Mouse (Mus musculus) right cerebral cortex, postnatal 4 days (tissue): ENCODE data around the gene BC029722.
"Not testable (repeated sequence)": the region's sequence is repeated elsewhere in the genome, so short reads cannot be mapped to it uniquely, and the experiment has no call there.

Experiments
- DNase-seq: peaks from one replicate; pipeline ENCODE4 v3.0.0-alpha.2; 2022

Gene BC029722

GRCm38 (mm10) chr2:155819392-155819448 is at the start of gene BC029722:
Gene BC029722 (minus strand): TSS chr2:155819426.
- DNase-seq: no peak

- DNase-seq: no peak
Observed at GRCm38 (mm10) chr2:155868320-155868719, 49.1 kb upstream of the BC029722 start.

- DNase-seq: no peak
Observed at GRCm38 (mm10) chr2:155863301-155863867, 44.2 kb upstream of the BC029722 start.

- peak; percentile 25 for DNase-seq
Observed at GRCm38 (mm10) chr2:155862573-155863300, 43.5 kb upstream of the BC029722 start.

GRCm38 (mm10) chr2:155861581-155861980 is 42.4 kb upstream of the BC029722 start:
- no peak for DNase-seq

GRCm38 (mm10) chr2:155860102-155860501 is 40.9 kb upstream of the BC029722 start:
- DNase-seq: no peak

GRCm38 (mm10) chr2:155852536-155852935 is 33.3 kb upstream of the BC029722 start:
- no peak for DNase-seq

GRCm38 (mm10) chr2:155850120-155850519 is 30.9 kb upstream of the BC029722 start:
- no peak for DNase-seq

- DNase-seq: no peak
Observed at GRCm38 (mm10) chr2:155849464-155849863, 30.2 kb upstream of the BC029722 start.

- peak; percentile 81 for DNase-seq
Observed at GRCm38 (mm10) chr2:155848291-155848690, 29.1 kb upstream of the BC029722 start.

GRCm38 (mm10) chr2:155846930-155847329 is 27.7 kb upstream of the BC029722 start:
- no peak for DNase-seq

GRCm38 (mm10) chr2:155838961-155839360 is 19.7 kb upstream of the BC029722 start:
- DNase-seq: no peak

GRCm38 (mm10) chr2:155837961-155838360 is 18.7 kb upstream of the BC029722 start:
- DNase-seq: no peak

- DNase-seq: no peak
Observed at GRCm38 (mm10) chr2:155834732-155835131, 15.5 kb upstream of the BC029722 start, which contains the start of gene Fam83c. Gene Fam83c (minus strand): TSS chr2:155834854.

- DNase-seq: not testable (repeated sequence)
Observed at GRCm38 (mm10) chr2:155832087-155832486, 12.9 kb upstream of the BC029722 start.

GRCm38 (mm10) chr2:155831302-155831701 is 12.1 kb upstream of the BC029722 start:
- no peak for DNase-seq

- DNase-seq: no peak
Observed at GRCm38 (mm10) chr2:155830841-155831240, 11.6 kb upstream of the BC029722 start.

- peak; percentile 82 for DNase-seq
Observed at GRCm38 (mm10) chr2:155826630-155827424, 7.6 kb upstream of the BC029722 start, which contains the start of gene Eif6. Gene Eif6 (minus strand): TSS chr2:155826925.

GRCm38 (mm10) chr2:155825904-155826629 is 6.8 kb upstream of the BC029722 start:
- no peak for DNase-seq

GRCm38 (mm10) chr2:155823722-155824121 is 4.5 kb upstream of the BC029722 start:
- DNase-seq: no peak

GRCm38 (mm10) chr2:155820779-155821178 is 1.6 kb upstream of the BC029722 start:
- DNase-seq: no peak

- DNase-seq: no peak
Observed at GRCm38 (mm10) chr2:155819449-155820251, 424 bp upstream of the BC029722 start.
